Mouse (Mus musculus) urinary bladder, postnatal 36 days (tissue): ENCODE results near the gene Cntnap2.

Experiments used
- DNase-seq, 2 experiments: peaks; one replicate each; pipeline ENCODE4 v3.0.0; 2022; ENCODE audit warnings: low spot score in 2 of 2, mixed read lengths in 1 of 2

Gene Cntnap2

DNA sequence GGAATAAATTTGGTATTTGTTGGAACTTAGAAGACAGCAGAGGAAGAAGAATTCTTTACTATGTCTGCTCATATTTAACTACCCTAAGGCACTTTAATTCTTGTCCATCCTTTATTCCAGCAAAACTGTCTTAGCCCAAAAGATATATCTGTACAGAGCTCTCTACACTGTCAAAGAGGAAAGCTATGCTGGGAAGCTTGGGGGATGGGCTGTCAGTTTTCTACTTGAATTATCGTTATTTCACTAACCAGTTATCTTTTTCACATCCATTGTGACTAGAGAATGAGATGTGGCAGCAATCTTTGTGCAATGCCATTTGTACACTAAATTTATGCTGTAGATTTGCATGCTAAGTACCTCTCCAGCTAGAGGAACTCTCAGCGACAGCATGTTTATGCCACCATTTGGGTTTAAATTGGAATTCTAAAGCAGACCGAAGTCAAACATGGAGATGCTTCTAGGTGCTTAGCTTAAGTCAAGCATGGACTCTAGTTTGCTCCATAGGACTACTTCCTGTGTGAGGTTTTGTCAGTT lies 268.9 kb downstream of the Cntnap2 start:
- no peak for DNase-seq

DNA sequence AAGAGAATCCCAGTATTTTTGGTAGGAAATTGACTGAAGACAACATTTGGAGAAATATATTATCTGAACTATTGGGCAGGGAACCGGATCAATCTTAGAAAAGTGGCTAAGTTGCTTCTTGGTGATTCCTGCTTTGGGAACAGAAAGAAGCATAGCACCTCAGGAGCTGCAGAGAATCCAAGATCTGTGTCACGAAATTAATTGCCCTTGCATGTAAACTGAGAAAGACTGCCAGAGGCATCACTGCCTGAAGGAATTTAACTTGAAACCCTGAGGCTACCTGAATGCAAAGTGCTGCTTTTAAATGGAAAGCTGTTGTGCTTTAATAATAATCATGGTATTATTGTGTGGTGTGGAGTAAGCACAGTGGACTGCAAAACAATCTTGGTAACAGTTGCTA lies 286.2 kb downstream of the Cntnap2 start:
- DNase-seq: no peak

DNA sequence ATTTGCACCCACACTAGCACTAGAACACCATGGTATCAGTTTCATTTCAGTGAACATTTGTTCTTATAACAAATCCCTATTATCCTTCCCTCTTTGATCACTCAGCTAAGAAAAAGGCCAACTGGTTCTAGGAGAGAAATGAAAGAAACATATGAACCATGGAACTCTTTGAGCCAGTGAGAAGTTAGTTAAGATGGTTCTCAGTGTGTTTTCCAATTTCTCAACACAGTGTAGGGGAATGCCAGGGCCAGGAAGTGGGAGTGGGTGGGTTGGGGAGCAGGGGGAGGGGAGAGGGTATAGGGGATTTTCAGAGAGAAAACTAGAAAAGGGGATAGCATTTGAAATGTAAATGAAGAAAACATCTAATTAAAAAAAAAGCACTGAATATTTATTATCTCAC lies 286.8 kb downstream of the Cntnap2 start:
- DNase-seq: no peak

DNA sequence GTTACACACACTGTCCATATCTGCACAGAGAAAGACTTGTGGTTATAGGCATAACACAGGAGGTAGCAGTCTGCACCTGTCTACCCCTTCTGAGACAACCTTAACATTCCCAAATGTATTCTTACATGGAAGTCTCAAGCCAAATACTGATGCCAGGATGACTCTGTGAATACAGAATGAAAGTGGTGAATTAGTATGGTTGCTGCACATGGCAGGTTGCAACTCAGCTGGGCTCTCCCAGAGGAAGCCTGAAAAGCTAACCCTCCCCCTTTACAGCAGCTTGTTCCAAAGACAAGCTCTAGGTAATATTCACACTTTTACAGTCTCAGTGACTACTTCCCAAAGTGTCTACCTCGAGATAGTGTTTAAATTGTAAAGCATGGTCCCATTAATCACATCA lies 307.3 kb downstream of the Cntnap2 start:
- DNase-seq: no peak

DNA sequence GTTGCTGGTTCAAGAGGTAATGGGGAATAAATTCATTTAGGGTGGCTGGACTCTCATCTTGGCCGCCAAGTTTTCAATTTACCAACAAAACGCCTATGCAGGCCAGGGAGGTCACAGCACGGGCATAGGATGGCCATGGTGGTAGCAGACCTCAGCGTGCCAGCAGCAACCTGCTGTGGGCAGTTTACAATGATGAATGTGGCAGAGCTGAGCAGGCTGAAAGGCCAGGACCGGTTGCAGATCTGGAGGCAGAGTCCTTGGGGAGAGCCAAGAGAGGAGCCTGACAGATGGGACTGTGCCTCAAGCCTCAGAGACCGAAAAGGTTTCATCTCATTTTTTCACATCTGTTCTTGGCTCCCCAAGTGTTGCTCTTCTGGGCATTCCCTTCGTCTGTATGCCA lies 322.0 kb downstream of the Cntnap2 start:
- DNase-seq: no peak

DNA sequence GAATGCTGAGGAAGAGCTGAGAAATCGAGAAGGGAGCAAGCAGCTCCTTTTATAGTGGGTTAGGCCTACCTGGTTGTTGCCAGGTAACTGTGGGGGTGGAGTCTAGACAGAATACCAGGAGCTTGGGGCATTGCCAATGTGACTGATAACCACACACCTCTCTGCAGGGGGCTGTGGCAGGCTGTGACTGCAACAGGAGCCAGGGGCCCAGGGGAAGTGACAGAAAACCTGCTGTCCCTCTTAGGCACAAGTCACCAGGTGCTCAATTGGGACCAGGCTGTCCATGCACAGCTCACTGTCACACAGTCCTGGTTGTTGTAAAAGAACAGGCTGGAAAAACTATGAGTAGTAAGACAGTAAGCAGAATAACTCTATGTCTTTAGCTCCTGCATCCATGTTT lies 329.9 kb downstream of the Cntnap2 start:
- no peak for DNase-seq

DNA sequence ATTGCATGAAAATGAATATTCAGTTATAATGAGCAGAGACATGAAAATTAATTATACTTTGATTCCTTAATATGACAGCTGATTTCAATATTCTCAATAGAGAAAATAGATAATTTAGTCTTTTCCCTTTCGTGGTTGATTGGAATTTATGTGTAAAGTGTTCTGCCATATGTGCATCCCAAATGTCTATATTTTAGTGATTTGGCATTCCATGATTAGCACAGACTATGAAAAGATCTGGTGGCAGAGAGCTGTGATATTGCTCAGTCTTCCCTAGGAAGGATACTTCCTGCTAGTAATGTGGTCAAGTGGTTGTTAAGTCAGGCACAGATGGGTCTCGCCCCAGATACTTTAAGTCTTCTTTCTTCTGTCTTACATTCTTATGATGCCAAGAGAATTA lies 354.5 kb downstream of the Cntnap2 start:
- DNase-seq: no peak

DNA sequence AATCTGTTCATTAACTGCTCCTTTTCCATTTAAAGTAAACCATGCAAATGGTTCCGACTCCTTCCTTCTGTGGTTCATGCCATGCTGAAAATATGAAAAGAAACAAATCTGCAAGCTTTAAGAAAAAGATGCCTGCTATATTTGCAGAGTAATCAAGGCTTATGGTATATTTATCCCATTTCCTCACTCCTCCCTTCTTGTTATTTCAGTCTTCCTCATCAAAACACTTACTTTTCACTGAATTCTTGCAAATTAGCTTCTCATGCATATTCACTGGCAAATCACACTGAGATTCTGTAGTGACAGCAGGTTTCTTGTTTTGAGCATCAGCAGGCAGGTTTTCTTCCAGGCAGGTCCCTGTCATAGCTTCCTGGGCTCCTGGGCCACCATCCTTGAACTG lies 396.3 kb downstream of the Cntnap2 start:
- DNase-seq: no peak

DNA sequence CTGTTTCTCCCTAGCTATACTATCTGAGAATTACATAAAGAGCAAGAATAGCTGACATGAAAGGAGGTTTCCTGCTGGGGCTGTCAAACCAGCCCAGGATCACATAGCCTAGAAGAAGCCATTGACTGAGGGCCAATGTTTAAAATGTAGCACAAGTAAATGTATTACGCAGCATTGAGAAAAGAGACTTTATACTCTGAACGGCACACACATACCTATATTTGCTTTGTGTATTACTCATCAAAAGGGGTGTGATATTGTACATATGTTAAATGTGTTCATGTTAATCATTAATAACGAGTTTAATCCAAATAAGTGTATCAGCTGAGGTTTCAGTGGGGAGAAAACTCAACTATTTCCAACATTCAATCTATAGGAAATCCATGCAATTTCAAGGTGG lies 459.1 kb downstream of the Cntnap2 start:
- no peak for DNase-seq

DNA sequence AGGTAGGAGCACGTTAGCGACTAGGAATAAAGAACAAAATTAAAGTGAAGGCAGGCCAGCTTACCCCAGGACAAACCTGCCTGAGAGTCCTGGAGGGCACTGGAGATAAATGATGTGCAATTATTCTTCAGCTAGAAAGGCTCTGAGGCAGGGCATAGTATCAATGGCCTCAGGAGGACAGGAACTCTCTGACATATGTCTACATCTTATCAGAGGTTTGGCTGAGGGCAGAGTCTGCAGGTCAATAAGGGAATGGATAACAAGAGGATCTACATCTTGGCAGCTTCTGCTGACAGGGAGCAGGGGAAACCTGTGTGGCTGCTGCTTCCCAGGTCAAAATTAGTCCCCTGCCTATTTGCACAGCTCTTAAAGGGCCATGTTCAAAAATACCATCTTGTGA lies 477.8 kb downstream of the Cntnap2 start:
- DNase-seq: no peak

DNA sequence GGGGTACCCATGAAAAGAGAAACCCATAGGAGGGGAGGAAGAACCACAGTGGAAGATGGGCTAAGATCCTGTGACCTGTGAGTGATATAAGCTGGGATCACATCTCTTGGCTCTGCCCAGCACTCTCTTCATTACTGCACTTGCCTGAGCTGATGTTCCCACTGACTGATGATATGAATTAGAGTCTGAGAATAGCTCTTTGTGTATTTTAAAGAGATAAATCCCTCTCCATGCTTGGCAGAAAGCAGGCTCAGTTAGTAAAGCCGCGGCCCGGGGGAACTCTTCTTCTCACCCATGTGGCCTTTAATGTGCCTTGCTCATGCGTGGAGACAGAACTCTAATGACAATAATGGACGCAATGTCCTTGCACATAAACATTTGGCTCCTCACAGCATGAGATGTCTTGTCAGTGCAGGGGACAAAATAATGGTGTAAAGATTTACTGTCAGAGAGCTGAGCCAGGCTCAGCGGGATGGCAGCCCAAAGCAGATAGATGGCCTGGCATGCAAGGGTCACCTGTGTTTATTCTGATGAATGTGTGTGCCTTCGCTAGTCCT lies 485.2 kb downstream of the Cntnap2 start:
- DNase-seq: no peak

DNA sequence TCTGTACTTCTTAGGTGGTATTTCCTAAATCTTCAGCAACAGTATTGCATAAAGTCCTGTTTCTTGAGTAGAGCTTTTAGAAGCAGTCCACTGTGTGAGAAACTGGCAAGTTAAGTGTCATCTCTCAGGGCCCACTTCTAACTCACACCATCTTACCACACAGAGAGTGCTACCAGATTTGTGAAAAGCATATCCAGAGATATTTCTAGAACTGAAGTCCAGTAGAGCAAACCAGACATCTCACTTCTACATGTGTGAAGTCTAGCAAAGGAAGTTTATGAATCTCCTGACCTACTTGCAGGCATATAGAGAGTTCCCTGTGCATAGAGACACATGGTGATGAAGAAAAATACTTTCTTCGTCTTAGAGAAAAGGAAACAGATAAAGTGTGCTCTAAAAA lies 500.6 kb downstream of the Cntnap2 start:
- DNase-seq: no peak

DNA sequence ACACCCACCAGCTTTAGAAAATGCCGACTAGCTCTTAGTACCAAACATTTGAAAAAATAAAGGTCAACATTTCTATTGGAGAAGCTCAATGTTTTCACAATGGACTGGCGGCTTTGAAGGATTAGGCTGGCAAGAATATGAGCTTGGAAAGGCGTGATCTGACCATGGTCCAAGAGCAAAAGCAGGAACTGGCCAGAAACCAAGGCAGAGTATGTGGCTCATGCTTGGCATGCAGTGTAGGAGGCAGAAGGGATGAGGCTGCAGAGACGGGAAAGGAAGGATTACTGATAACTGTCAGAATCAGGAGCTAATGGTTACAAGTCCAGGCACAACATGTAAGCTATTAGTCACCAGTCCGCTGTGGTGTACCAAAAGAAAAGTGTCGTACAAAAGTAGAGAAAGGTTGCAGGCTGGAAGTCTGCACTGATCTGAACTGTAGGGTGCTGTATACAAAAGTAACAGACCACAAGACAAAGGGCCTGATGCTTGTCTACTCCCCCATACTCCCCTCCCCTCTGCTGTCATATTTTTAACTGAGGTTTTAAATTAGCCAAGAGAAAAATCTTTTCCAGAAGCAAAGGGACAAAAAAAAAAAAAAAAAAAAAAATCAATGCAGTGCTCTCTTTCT lies 525.4 kb downstream of the Cntnap2 start:
- peak in 1 of 2 experiments; percentile 17 for DNase-seq

DNA sequence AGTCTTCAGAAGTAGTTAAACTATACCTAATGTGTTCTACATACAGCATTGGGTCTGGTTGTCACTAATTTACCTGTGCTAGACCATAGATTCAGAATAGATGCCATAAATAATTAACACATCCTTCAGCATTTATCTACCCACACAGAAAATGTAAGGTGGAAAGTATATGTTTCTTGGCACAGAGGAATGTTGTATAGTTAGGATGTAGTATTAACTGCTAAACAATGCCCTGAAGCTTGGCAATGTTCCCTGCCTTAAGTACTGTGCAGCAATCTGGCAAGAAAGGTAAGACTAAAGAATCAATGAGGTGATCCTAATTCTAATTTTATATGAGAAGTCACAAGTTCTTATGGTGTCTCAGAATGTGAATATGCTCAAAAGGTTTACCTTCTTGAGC lies 529.9 kb downstream of the Cntnap2 start:
- no peak for DNase-seq

DNA sequence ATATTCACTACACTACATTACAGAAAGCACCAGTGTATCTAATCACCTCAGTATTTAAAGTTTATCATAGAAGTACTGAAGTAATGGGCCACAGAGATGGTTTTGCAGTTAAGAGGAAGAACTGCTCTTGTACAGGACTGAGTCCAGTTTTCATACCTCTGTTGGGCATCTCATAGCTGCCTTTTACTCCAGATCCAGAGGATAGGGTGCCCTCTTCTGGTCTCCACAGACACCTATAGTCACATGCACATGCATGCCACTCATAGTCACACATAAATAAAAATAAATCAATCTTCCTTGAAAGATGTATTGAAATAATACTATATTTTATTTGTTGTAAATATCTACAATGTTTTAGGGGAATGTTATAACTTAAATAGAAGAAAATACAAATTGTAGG lies 587.9 kb downstream of the Cntnap2 start:
- DNase-seq: no peak

DNA sequence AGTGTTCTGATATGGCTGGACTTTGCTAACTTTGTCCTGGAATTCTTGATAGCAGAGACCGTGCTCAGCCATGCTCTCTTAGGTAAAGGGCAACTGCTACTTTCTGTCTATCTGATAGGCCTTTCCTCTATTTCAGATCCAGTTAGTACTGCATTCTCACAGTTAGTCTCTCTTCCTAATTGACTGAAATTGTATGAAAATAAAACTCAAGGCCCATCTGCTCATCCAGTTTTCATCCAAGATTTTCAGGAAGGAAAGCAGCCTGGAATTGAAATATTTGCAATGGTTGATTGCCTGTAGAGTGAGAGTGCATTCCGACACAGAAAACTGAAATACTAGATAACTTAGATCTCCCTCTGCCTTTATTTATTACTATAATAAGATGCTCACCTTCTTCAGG lies 589.3 kb downstream of the Cntnap2 start:
- DNase-seq: no peak

DNA sequence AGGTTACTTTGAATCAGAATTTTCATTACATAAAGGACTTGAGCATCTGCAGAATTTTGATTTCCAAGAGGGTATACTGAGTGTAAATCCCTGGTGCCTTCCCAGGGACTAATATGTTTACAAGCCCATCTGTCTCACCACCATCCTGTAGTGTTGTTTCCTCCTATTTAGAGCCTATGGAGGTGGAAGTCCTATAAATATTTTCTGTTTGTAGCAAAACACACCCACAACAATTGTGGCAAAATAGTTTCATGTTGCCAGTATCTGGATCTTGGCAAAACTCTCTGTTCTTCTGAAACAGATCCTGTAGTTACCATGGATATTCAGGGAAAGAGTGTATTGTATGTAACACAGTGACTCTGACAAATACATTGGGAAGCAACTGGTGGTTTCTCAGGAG lies 641.1 kb downstream of the Cntnap2 start:
- no peak for DNase-seq

DNA sequence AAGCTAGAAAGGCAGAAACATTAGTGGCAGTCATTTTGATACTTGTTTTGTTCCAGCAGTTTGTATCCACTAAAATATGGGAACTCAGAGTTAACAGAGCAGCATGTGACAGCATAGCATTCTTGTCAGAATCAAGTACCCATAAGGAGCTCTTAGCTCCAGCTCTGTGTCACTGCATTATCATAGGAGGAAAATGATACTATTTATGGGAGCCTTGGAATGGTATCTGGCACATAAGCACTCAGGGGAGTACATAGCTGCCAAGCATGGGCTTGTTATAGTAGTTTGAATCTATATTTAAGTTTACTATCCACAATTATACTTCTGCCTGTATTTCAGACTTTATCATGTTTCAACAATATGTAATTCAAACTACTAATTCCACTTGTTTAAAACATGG lies 732.5 kb downstream of the Cntnap2 start:
- DNase-seq: no peak

DNA sequence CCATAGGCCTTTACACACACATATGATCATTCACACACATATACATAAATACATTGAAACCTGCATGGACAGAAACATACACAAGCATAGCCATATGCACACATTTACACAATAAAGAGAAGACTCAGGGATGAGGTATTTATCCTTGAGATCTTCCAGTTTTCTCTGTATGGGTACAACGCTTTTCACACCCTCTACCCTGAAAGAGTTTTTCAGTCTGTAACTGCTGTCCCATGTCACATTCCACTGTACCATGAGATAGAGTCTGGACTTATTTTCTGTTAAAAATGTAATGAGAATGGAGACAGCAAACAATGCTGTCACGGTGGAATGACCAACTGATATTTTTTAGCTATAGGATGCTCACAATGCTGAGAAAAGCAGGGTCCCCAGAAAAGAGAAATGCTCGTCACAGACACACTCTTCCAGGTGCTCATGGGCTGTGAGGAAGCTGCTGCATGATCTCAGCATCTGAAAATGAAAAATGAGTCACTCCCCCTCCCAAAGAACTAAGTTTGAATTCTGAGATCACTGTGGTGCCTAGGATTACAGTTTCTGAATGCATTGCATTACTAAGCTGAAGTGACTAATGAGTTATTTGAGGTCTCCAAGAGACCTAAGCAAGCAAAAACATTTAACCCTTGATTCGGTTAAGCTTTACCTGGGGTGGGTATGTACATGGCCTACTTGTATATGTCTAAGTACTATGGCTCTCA lies 782.6 kb downstream of the Cntnap2 start:
- DNase-seq: no peak

DNA sequence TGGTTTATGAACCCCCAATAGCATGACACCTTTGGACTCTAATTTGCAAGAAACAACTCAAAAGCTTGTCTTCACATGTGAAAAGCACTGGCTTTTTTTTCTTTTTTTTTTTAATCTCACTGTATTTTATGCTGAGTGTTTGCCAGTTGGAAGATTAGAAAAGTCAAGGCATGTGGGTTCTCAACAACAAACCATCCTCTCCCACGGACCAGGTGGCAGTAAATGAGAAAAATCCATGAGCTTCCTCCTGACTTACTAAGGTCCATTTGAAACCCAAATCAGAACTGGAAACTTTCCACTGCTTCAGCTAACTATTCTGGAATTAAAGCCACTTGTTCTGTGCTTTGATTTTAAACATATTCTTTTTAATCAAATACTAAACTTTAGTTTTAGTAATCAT lies 784.6 kb downstream of the Cntnap2 start:
- DNase-seq: no peak

DNA sequence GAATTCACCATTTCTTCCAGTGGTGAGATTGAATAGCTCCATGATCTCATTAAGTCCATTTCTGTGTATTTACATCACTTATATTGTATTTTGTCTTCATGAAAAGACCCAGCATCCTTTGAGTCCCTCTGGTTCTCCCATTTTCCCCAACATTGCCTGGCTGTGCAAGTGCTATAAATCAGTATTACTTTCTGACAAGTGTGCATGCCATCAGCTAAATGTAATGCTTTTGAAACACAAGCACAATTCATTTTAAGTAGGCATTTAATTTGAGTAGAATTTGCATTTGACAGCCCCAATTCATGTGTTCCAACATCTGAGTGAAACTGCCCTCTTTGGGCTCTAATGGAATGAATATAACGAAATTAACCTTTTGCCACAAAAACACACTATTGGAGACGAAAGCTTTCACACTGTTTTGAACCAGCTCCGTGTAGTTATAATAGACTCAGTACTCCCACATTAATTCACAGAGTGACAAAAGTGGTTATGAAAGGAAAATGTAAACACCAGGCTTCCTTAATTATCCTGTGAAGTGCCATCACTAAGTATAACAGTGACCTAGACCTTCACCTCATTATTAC lies 812.3 kb downstream of the Cntnap2 start:
- DNase-seq: no peak

DNA sequence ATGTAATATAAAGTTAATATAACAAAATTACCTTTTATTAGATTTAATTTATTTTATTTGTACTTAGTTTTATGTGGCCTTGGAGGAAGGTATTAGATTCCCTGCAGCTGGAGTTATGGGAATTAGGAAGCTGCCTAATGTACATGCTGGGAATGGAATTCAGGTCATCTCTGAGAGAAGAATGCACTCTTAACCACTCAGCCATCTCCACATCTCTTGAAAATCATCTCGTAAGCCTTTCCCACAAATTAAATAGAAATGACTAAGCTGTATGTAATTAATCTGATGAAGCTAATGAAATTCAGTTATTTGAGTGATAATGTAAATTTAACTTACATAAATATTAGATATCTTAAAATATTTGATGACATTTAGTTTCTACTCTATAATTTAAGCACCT lies 826.3 kb downstream of the Cntnap2 start:
- DNase-seq: no peak

DNA sequence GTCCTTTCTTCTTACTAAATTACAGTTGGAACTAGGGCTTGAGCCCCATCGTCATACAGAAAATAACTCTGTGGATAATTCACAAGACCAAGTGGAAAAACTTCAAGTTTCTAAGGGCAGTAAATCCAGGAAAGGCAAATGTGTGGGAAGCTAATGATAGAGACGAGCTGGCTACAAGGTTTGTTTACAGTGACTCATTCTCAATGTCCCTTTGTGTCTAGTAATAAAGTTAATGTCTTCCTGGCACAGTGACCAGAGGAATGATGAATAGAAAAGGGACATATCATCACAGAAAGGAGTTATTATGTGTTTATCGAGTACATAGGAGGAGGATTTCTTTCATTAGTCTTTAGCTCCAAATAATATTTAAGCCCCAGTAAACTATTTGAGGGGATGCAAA lies 828.7 kb downstream of the Cntnap2 start:
- DNase-seq: no peak
